Comparison of ENCODE assay signal across 8 mouse cellular contexts in genomic region chr1:61638347-61639111, GRCm38 (mm10). TPM values are rescaled to one million over a fixed set of nuclear protein-coding genes. Genes with fewer than 3 reads are reported as not detected.
A peak's percentile ranks its signal among the peaks of the same experiment; 100 is the strongest.
DNase-seq lines count a peak whose midpoint lies in the region; ATAC-seq and TF ChIP-seq lines count a peak whose summit lies in the region.

TSS of gene Pard3b (plus strand) at chr1:61638824.

- WGBS in intestine, embryonic 14.5 days: under 1% methylated on average over 59 of the region's 60 CpGs
- under 1% methylated on average over 59 of the region's 60 CpGs for WGBS in limb, embryonic 12.5 days
- WGBS in midbrain, embryonic 10.5 days: 2% methylated on average over 55 of the region's 60 CpGs
- 1% methylated on average over 55 of the region's 60 CpGs for WGBS in spleen, adult 2 months

- no peaks in the 10 kb centered on the region for H3K9me3 ChIP-seq in intestine, embryonic 14.5 days (ENCODE audit: control insufficient read depth, low read length)
- H3K9me3 ChIP-seq in limb, embryonic 12.5 days: no peaks in the 10 kb centered on the region
- no peaks in the 10 kb centered on the region for H3K9me3 ChIP-seq in midbrain, embryonic 10.5 days (replicated peaks)

- DNase-seq in adrenal gland, postnatal 10 days: peak; percentile 83
- DNase-seq in embryo, embryonic 11 days: peak; percentile 90
- peak; percentile 84 for DNase-seq in intestine, embryonic 14.5 days (ENCODE audit: low spot score)
- DNase-seq in midbrain, embryonic 10.5 days (ENCODE audit: low spot score): peak; percentile 75
- peak in 1 of 2 experiments; percentile 26 for DNase-seq in spleen, adult 2 months (ENCODE audit: low read depth in 1 of 2, low spot score in 2 of 2)
- no peak for DNase-seq in adipocyte (ENCODE audit: low spot score)

- peak; percentile 89 for ATAC-seq in granulocyte monocyte progenitor cell, adult 5-6 weeks (replicated peaks; ENCODE audit: poor library complexity, severe bottlenecking)
- ATAC-seq in intestine, embryonic 14.5 days (replicated peaks; ENCODE audit: low FRiP score, low TSS enrichment, low read depth): peak; percentile 90
- ATAC-seq in limb, embryonic 12.5 days (ENCODE audit: insufficient number of reproducible peaks, insufficient read depth, low FRiP score, low TSS enrichment, low read depth): peak; percentile 81

- H3K9ac ChIP-seq in intestine, embryonic 14.5 days (ENCODE audit: low read length): peak within 1 kb of the TSS; percentile 94
- peak within 1 kb of the TSS; percentile 85 for H3K9ac ChIP-seq in limb, embryonic 12.5 days (replicated peaks)

- H3K27me3 ChIP-seq in intestine, embryonic 14.5 days (replicated peaks; ENCODE audit: control insufficient read depth, insufficient read depth, low read length): no peaks in the 10 kb centered on the region
- H3K27me3 ChIP-seq in limb, embryonic 12.5 days: peaks cover 11% of the 10 kb centered on the region
- H3K27me3 ChIP-seq in midbrain, embryonic 10.5 days (ENCODE audit: low read depth, poor library complexity, severe bottlenecking): peaks cover 38% of the 10 kb centered on the region
- H3K27me3 ChIP-seq in spleen, adult 2 months (ENCODE audit: control insufficient read depth, insufficient read depth, low read length): 0 out of 2 replicates have a peak, but pooled peaks cover 1% of the 10 kb centered on the region

- no peak for TF ChIP-seq POLR2A in spleen, adult 2 months (IDR thresholded peaks at IDR 0.05; ENCODE audit: low read depth, low read length)

- peak within 1 kb of the TSS; percentile 86 for H3K27ac ChIP-seq in intestine, embryonic 14.5 days (ENCODE audit: low read depth)
- peak within 1 kb of the TSS; percentile 72 for H3K27ac ChIP-seq in limb, embryonic 12.5 days
- H3K27ac ChIP-seq in midbrain, embryonic 10.5 days (replicated peaks): peak within 1 kb of the TSS; percentile 93
- no peak within 1 kb of the TSS for H3K27ac ChIP-seq in spleen, adult 2 months (ENCODE audit: insufficient read depth, low read length)

- H3K4me3 ChIP-seq in intestine, embryonic 14.5 days (ENCODE audit: low read depth, low read length): peak within 1 kb of the TSS; percentile 85
- peak within 1 kb of the TSS; percentile 92 for H3K4me3 ChIP-seq in limb, embryonic 12.5 days (replicated peaks)
- H3K4me3 ChIP-seq in midbrain, embryonic 10.5 days: peak within 1 kb of the TSS; percentile 94
- peak within 1 kb of the TSS; percentile 76 for H3K4me3 ChIP-seq in spleen, adult 2 months (ENCODE audit: extremely low read depth, insufficient read depth, insufficient read length)

- H3K4me2 ChIP-seq in intestine, embryonic 14.5 days (ENCODE audit: low read length): peak within 1 kb of the TSS; percentile 84
- H3K4me2 ChIP-seq in limb, embryonic 12.5 days: peak within 1 kb of the TSS; percentile 94

- TF ChIP-seq CTCF in spleen, adult 2 months (IDR thresholded peaks at IDR 0.05; ENCODE audit: extremely low read depth, insufficient read depth, insufficient read length, insufficient replicate concordance): no peak

- no peaks in the 10 kb centered on the region for H3K36me3 ChIP-seq in intestine, embryonic 14.5 days (ENCODE audit: control insufficient read depth, insufficient read depth, low read length)
- no peaks in the 10 kb centered on the region for H3K36me3 ChIP-seq in limb, embryonic 12.5 days
- no peaks in the 10 kb centered on the region for H3K36me3 ChIP-seq in midbrain, embryonic 10.5 days
- no peaks in the 10 kb centered on the region for H3K36me3 ChIP-seq in spleen, adult 2 months (ENCODE audit: control insufficient read depth, insufficient read depth, low read length)

- peaks cover 19% of the 10 kb centered on the region; the same call in 1 of the 2 replicates for H3K4me1 ChIP-seq in intestine, embryonic 14.5 days (replicated peaks; ENCODE audit: control insufficient read depth, insufficient read depth, low read length)
- H3K4me1 ChIP-seq in limb, embryonic 12.5 days (replicated peaks): peaks cover 13% of the 10 kb centered on the region
- peaks cover 17% of the 10 kb centered on the region for H3K4me1 ChIP-seq in midbrain, embryonic 10.5 days
- H3K4me1 ChIP-seq in spleen, adult 2 months (ENCODE audit: control insufficient read depth, insufficient read depth, insufficient read length): peaks cover 2% of the 10 kb centered on the region; the same call in 1 of the 2 replicates

RNA-seq across cellular contexts. Expression of gene Pard3b, which starts in this region (rescaled TPM):
- total RNA-seq in adrenal gland, postnatal 10 days (2021): 10 to 100 TPM; 12.7 to 21.1 TPM
- total RNA-seq in granulocyte monocyte progenitor cell, adult 5-6 weeks (2014; fragmentation: Nextera tagmentation): 4.4 and 5.7 TPM in 2 replicates
- 2.0 and 2.5 TPM in 2 replicates for total RNA-seq in granulocyte monocyte progenitor cell, adult 5-6 weeks (2017)
- 33.1 and 37.7 TPM in 2 replicates for polyA plus RNA-seq in intestine, embryonic 14.5 days (2014; fragmentation: Nextera tagmentation; extraction: Ambion mirVana)
- polyA plus RNA-seq in limb, embryonic 12.5 days (2016; fragmentation: Nextera tagmentation; extraction: Ambion mirVana): 19.9 and 20.0 TPM in 2 replicates
- 8.2 and 9.7 TPM in 2 replicates for polyA plus RNA-seq in midbrain, embryonic 10.5 days (2016; fragmentation: Nextera tagmentation; extraction: Ambion mirVana)
- 0.69 and 1.9 TPM in 2 replicates for polyA plus RNA-seq in spleen, adult 2 months (2012; rRNA removed)
